Mouse (Mus musculus): Measurements from ENCODE around the gene Faf1. TPM values are rescaled to one million over a fixed set of nuclear protein-coding genes. Genes with fewer than 3 reads are reported as not detected.

The Faf1 gene
- total and polyA plus RNA-seq, 3 experiments, result 34.9 to 52.8 (median 38.2) TPM

DNA sequence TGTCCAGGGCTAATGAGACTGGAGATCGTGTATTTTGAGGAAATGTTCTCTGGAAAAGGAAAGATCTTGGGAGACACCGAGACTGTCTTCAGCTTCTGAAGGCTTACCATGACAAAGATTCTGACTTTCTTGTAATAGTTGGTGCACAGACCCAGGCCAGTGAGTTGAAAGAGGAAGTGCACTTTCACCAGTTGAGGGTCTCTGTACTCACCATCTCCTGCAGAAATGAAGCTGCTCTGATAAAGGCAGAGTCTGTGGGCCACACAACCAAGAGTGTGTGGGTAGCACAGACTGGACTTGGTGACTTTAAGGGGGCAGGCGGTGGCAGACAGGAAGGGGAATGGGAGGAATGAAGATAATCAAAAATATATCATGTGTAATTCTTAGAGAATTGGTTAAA is 260.2 kb downstream of the Faf1 start:
- Histone ChIP-seq H3K4me2 (ENCODE audit: insufficient read depth, low read depth, poor library complexity, severe bottlenecking) (no peak overlapping the region), H3K4me1 (ENCODE audit: control insufficient read depth in 1 of 2, insufficient read depth in 2 of 2) (peaks cover 0 to 15% of the 10 kb centered on the region in 2 experiments; a peak in 2 of 4 replicates), H3K36me3 (replicated peaks in 1 of 2; ENCODE audit: control insufficient read depth in 1 of 2, insufficient read depth in 1 of 2, low read length in 1 of 2) (peaks cover 0 to 36% of the 10 kb centered on the region in 2 experiments), H3K27ac (ENCODE audit: insufficient read depth, low read depth) (no peak overlapping the region), H3K4me3 (replicated peaks in 1 of 3; ENCODE audit: low read depth in 2 of 3, low read length in 2 of 3, poor library complexity in 1 of 3) (no peak overlapping the region), H3K9me3 (replicated peaks; ENCODE audit: low read length) (no peaks in the 10 kb centered on the region), H3K27me3 (replicated peaks) (no peaks in the 10 kb centered on the region), H3K9ac (ENCODE audit: insufficient read depth, low read depth) (no peak overlapping the region), H3K79me2 (replicated peaks; ENCODE audit: control insufficient read depth, extremely low read depth, insufficient read depth, poor library complexity, severe bottlenecking) (no peaks in the 10 kb centered on the region)
- dilution Hi-C loops (cut with MboI; ENCODE audit: extremely low pct_ligation_motif_present, extremely low pct_unique_long_range_greater_than_20kb, low sequenced_read_pairs) (no loop called here), in situ Hi-C loops (cut with MboI; ENCODE audit: low pct_ligation_motif_present, low pct_unique_long_range_greater_than_20kb, low sequenced_read_pairs) (no loop called here)
- DNase-seq (ENCODE audit: extremely low read depth), result no peak
- TF ChIP-seq USF1 (IDR thresholded peaks at IDR 0.05; ENCODE audit: low read depth, low read length), result no peak
- TF ChIP-seq JUND (conservative IDR thresholded peaks at IDR 0.05; ENCODE audit: low read depth, low read length), result no peak
- TF ChIP-seq JUN (IDR thresholded peaks at IDR 0.05; ENCODE audit: insufficient read depth, low read depth, low read length), result no peak
- TF ChIP-seq ELF1 (IDR thresholded peaks at IDR 0.05; ENCODE audit: low read depth, low read length), result no peak
- TF ChIP-seq NELFE (IDR thresholded peaks at IDR 0.05; ENCODE audit: low read depth, low read length), result no peak
- no peak for TF ChIP-seq CHD2 (IDR thresholded peaks at IDR 0.05; ENCODE audit: low read length)
- TF ChIP-seq GABPA (IDR thresholded peaks at IDR 0.05; ENCODE audit: insufficient replicate concordance, low read depth, low read length), result no peak
- TF ChIP-seq POLR2AphosphoS2 (IDR thresholded peaks at IDR 0.05; ENCODE audit: low read depth, low read length), result no peak
- TF ChIP-seq TCF12 (IDR thresholded peaks at IDR 0.05; ENCODE audit: low read depth, low read length), result no peak
- no peak for TF ChIP-seq RAD21 (IDR thresholded peaks at IDR 0.05; ENCODE audit: low read depth, low read length)

DNA sequence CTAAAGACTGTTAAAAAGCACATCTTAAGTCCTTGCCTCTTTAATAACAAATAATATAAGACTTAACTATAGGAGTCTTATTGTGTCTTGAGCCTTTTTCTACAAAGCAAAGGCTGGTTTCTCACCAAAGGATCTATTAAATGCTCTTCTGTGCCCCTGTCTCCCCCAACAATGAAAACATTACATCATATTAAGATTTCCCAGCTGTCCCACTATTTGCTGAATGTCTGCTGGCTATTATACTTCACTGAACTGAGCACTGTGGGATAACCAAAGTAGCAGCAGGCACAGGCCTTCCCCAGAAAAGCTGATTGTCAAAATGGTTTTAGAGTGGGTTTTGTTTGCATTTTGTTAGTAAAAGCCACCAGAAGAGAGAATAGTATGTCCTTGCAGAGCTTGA is 262.9 kb downstream of the Faf1 start:
- in situ Hi-C loops (cut with MboI; ENCODE audit: low pct_ligation_motif_present, low pct_unique_long_range_greater_than_20kb, low sequenced_read_pairs), result no loop called here
- TF ChIP-seq RCOR1 (conservative IDR thresholded peaks at IDR 0.05; ENCODE audit: low read depth, low read length), result no peak
- no peak for TF ChIP-seq KAT2A (IDR thresholded peaks at IDR 0.05; ENCODE audit: insufficient replicate concordance, low read length)
- TF ChIP-seq GABPA (IDR thresholded peaks at IDR 0.05; ENCODE audit: insufficient replicate concordance, low read depth, low read length), result no peak
- TF ChIP-seq ZC3H11A (IDR thresholded peaks at IDR 0.05; ENCODE audit: low read depth, low read length), result no peak
- TF ChIP-seq CTCF (conservative IDR thresholded peaks at IDR 0.05 in 1 of 2, IDR thresholded peaks at IDR 0.05 in 1 of 2; ENCODE audit: low read depth in 2 of 2, low read length in 2 of 2), result no peak
- no peak for TF ChIP-seq UBTF (IDR thresholded peaks at IDR 0.05; ENCODE audit: low read depth, low read length)
- no peak for TF ChIP-seq EP300 (IDR thresholded peaks at IDR 0.05; ENCODE audit: low read length)
- no peak for TF ChIP-seq NRF1 (IDR thresholded peaks at IDR 0.05; ENCODE audit: low read depth, low read length)
- no peak for TF ChIP-seq IRF4 (IDR thresholded peaks at IDR 0.05; ENCODE audit: low read depth, low read length)
- no peak for TF ChIP-seq POLR2A (IDR thresholded peaks at IDR 0.05; ENCODE audit: low read depth, low read length)
- no peak for TF ChIP-seq ZNF384 (IDR thresholded peaks at IDR 0.05; ENCODE audit: low read depth, low read length)
- no peak for TF ChIP-seq NELFE (IDR thresholded peaks at IDR 0.05; ENCODE audit: low read depth, low read length)
- TF ChIP-seq TCF12 (IDR thresholded peaks at IDR 0.05; ENCODE audit: low read depth, low read length), result no peak
- TF ChIP-seq HCFC1 (IDR thresholded peaks at IDR 0.05; ENCODE audit: low read depth, low read length), result no peak
- no peak for TF ChIP-seq SIN3A (IDR thresholded peaks at IDR 0.05; ENCODE audit: low read length)
- TF ChIP-seq ETS1 (conservative IDR thresholded peaks at IDR 0.05; ENCODE audit: low read depth, low read length), result no peak
- TF ChIP-seq CHD2 (IDR thresholded peaks at IDR 0.05; ENCODE audit: low read length), result no peak
- no peak for TF ChIP-seq JUND (conservative IDR thresholded peaks at IDR 0.05; ENCODE audit: low read depth, low read length)
- TF ChIP-seq TBP (conservative IDR thresholded peaks at IDR 0.05; ENCODE audit: low read depth, low read length), result no peak
- TF ChIP-seq ZKSCAN1 (IDR thresholded peaks at IDR 0.05; ENCODE audit: borderline replicate concordance, low read depth, low read length), result no peak
- H3K27ac ChIP-seq (ENCODE audit: insufficient read depth, low read depth), result no peak overlapping the region
- H3K79me2 ChIP-seq (replicated peaks; ENCODE audit: control insufficient read depth, extremely low read depth, insufficient read depth, poor library complexity, severe bottlenecking), result no peaks in the 10 kb centered on the region
- H3K36me3 ChIP-seq (replicated peaks in 1 of 2; ENCODE audit: control insufficient read depth in 1 of 2, insufficient read depth in 1 of 2, low read length in 1 of 2), result peaks cover 0 to 36% of the 10 kb centered on the region in 2 experiments
- DNase-seq (ENCODE audit: extremely low read depth), result no peak
- no peaks in the 10 kb centered on the region for H3K9me3 ChIP-seq (replicated peaks; ENCODE audit: low read length)
- dilution Hi-C loops (cut with MboI; ENCODE audit: extremely low pct_ligation_motif_present, extremely low pct_unique_long_range_greater_than_20kb, low sequenced_read_pairs), result no loop called here
- H3K9ac ChIP-seq (ENCODE audit: insufficient read depth, low read depth), result no peak overlapping the region
- peaks cover 0 to 15% of the 10 kb centered on the region in 2 experiments; a peak in 2 of 4 replicates for H3K4me1 ChIP-seq (ENCODE audit: control insufficient read depth in 1 of 2, insufficient read depth in 2 of 2)
- no peak overlapping the region for H3K4me3 ChIP-seq (replicated peaks in 1 of 3; ENCODE audit: low read depth in 2 of 3, low read length in 2 of 3, poor library complexity in 1 of 3)
- H3K27me3 ChIP-seq (replicated peaks), result no peaks in the 10 kb centered on the region
- H3K4me2 ChIP-seq (ENCODE audit: insufficient read depth, low read depth, poor library complexity, severe bottlenecking), result no peak overlapping the region
